Mouse (Mus musculus) heart, adult 2 months (tissue): ENCODE results near the gene Spcs2. TPM values are rescaled to one million over a fixed set of nuclear protein-coding genes. Genes with fewer than 3 reads are reported as not detected.

Experiments used
- DNase-seq, 2 experiments: peaks; one replicate each; pipeline ENCODE4 v3.0.0; 2021
- H3K27ac ChIP-seq: fragments of 200-600 bp; 2 replicates; pipeline ENCODE4 v1.8.1; 2022
- H3K27me3 ChIP-seq: fragments of 200-500 bp; 2 replicates; pipeline ENCODE4 v1.6.1; 2012; ENCODE audit warnings: mild to moderate bottlenecking, low read length, inconsistent platforms, mixed read lengths; ENCODE audit not compliant: control insufficient read depth, insufficient read depth
- H3K36me3 ChIP-seq: fragments of 200-500 bp; 2 replicates; pipeline ENCODE4 v1.6.1; 2012; ENCODE audit warnings: low read length, inconsistent platforms; ENCODE audit not compliant: control insufficient read depth, insufficient read depth
- H3K4me1 ChIP-seq: fragments of 200-500 bp; 2 replicates; pipeline ENCODE4 v1.6.1; 2011; ENCODE audit warnings: low read length; ENCODE audit not compliant: control insufficient read depth, insufficient read depth
- H3K4me3 ChIP-seq: fragments of 200-600 bp; 2 replicates; pipeline ENCODE4 v1.8.1; 2022
- H3K79me2 ChIP-seq: fragments of 200-500 bp; replicated peaks from 2 replicates; pipeline ENCODE4 v1.6.1; 2012; ENCODE audit warnings: mild to moderate bottlenecking, inconsistent platforms, low read length, moderate library complexity, mixed read lengths; ENCODE audit not compliant: control insufficient read depth, insufficient read depth
- H3K9ac ChIP-seq: fragments of 200-500 bp; 2 replicates; pipeline ENCODE4 v1.6.1; 2012; ENCODE audit warnings: low read depth, mild to moderate bottlenecking, control low read depth, inconsistent platforms, low read length, mixed read lengths
- CTCF ChIP-seq: fragments of 200-600 bp; IDR thresholded peaks from 2 replicates; pipeline ENCODE4 v1.8.1; 2022; ENCODE audit warnings: antibody characterized with exemption, mild to moderate bottlenecking, moderate library complexity
- EP300 ChIP-seq: fragments of 200-500 bp; IDR thresholded peaks from 2 replicates; pipeline ENCODE4 v1.6.1; 2011; ENCODE audit warnings: low read depth, low read length, control low read depth; ENCODE audit not compliant: insufficient read depth
- POLR2A ChIP-seq: fragments of 200-500 bp; IDR thresholded peaks from 2 replicates; pipeline ENCODE4 v1.6.1; 2011; ENCODE audit warnings: mild to moderate bottlenecking, low read depth, low read length, control low read depth; ENCODE audit not compliant: insufficient read depth
- WGBS: fragments of 180-500 bp; shearing (Covaris S2); methylation state at CpG from one replicate; pipeline ENCODE4 v1.1.7; 2018; 5-methylcytosine and 5-hydroxymethylcytosine counted together
- intact Hi-C: fragments of 180-260 bp; cut with DNase I; formaldehyde crosslinking; loops from one replicate; pipeline ENCODE4 v1.15.1; 2025
- polyA plus RNA-seq: library from polyadenylated mRNA; depleted of rRNA; stranded (reverse); fragments of >200 nt; gene quantifications from 2 replicates; pipeline ENCODE4 v1.2.3, GENCODE M21; 2012
- total RNA-seq, 2 experiments: library from RNA; stranded (reverse); gene quantifications; 2 replicates each; pipeline ENCODE4 v1.2.3; 2021

Gene Spcs2
- total and polyA plus RNA-seq, 3 experiments, result 21.0 to 60.9 (median 58.8) TPM

- H3K9ac ChIP-seq, result no peak overlapping the region
- 50% methylated on average over 4 of the region's 4 CpGs for WGBS
- H3K4me1 ChIP-seq, result no peaks in the 10 kb centered on the region
- H3K27me3 ChIP-seq, result no peaks in the 10 kb centered on the region
- intact Hi-C loops, result no loop called here
- H3K27ac ChIP-seq, result no peak overlapping the region
- peaks cover 3% of the 10 kb centered on the region for H3K36me3 ChIP-seq
- no peak for DNase-seq
- H3K4me3 ChIP-seq, result no peak overlapping the region
- no peak for TF ChIP-seq CTCF
- no peak for TF ChIP-seq POLR2A
- TF ChIP-seq EP300, result no peak
- H3K79me2 ChIP-seq, result no peaks in the 10 kb centered on the region
Measured at GRCm38 (mm10) chr7:99836781-99837180, 26.5 kb downstream of the Spcs2 start.

GRCm38 (mm10) chr7:99834314-99834853 lies 28.9 kb downstream of the Spcs2 start:
- no peaks in the 10 kb centered on the region for H3K27me3 ChIP-seq
- 86% methylated on average over 5 of the region's 5 CpGs for WGBS
- no peak overlapping the region for H3K27ac ChIP-seq
- no peak overlapping the region for H3K9ac ChIP-seq
- TF ChIP-seq CTCF, result no peak
- no peak for TF ChIP-seq EP300
- TF ChIP-seq POLR2A, result no peak
- intact Hi-C loops, result no loop called here
- H3K79me2 ChIP-seq, result no peaks in the 10 kb centered on the region
- H3K36me3 ChIP-seq, result peaks cover 3% of the 10 kb centered on the region
- no peak overlapping the region for H3K4me3 ChIP-seq
- H3K4me1 ChIP-seq, result no peaks in the 10 kb centered on the region
- no peak for DNase-seq

GRCm38 (mm10) chr7:99833846-99834222 lies 29.4 kb downstream of the Spcs2 start:
- Histone ChIP-seq H3K27ac (no peak overlapping the region), H3K9ac (no peak overlapping the region), H3K4me3 (no peak overlapping the region), H3K4me1 (no peaks in the 10 kb centered on the region), H3K79me2 (no peaks in the 10 kb centered on the region), H3K36me3 (peaks cover 3% of the 10 kb centered on the region), H3K27me3 (no peaks in the 10 kb centered on the region)
- DNase-seq, result no peak
- intact Hi-C loops, result no loop called here
- 77% methylated on average over 2 of the region's 2 CpGs for WGBS
- no peak for TF ChIP-seq CTCF
- TF ChIP-seq POLR2A, result no peak
- no peak for TF ChIP-seq EP300

DNA sequence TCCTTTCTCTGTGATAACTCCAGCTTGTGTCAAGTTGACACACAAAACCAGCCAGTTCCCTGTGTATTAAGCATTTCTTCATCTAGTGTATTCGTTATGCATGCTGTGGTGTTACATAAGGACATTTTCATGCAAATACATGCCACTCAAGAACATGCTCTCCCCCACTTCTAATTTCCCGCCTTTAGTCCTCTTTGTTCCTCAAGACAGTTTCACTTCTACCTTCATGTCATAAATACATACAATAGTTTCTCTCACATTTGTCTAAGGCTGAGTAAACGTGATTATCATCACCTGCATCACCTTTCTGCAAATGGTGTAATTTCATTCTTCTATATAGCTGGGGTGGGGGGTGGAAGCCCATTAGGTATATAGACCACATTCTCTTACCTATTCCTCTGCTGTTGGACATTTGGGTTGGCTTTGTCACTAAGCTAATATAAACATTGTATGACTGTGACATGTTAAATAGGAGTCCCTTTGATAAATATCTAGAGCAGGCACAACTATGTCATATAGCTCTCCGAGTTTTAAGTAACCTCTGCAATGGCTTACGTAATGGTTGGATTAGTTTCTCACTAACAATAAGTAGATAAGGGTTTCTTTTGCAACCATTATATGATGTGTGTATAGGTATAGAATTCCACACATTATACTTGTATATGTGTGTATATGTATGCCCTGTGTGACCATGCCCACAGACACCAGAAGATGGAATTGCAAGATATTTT lies 30.0 kb downstream of the Spcs2 start:
- peaks cover 3% of the 10 kb centered on the region for H3K36me3 ChIP-seq
- H3K27me3 ChIP-seq, result no peaks in the 10 kb centered on the region
- no peak overlapping the region for H3K9ac ChIP-seq
- DNase-seq, result no peak
- H3K4me1 ChIP-seq, result no peaks in the 10 kb centered on the region; the same call in none of the 2 replicates
- WGBS, result 80% methylated on average over 5 of the region's 5 CpGs
- H3K4me3 ChIP-seq, result no peak overlapping the region
- no peaks in the 10 kb centered on the region for H3K79me2 ChIP-seq
- intact Hi-C loops, result no loop called here
- H3K27ac ChIP-seq, result no peak overlapping the region
- TF ChIP-seq CTCF (no peak), POLR2A (no peak), EP300 (no peak)

GRCm38 (mm10) chr7:99828083-99828570 lies 35.1 kb downstream of the Spcs2 start, which contains the start of gene Neu3:
Gene Neu3 (minus strand): TSS chr7:99828417.
- intact Hi-C loops, result loop anchor here (2.0 kb wide), 1 partner anchor 31 kb away; the partner anchor contains the start of gene Xrra1
- Histone ChIP-seq H3K4me3 (peak within 1 kb of the TSS; percentile 52), H3K27ac (peak within 1 kb of the TSS; percentile 90), H3K4me1 (peaks cover 2% of the 10 kb centered on the region), H3K79me2 (no peaks in the 10 kb centered on the region), H3K9ac (peak within 1 kb of the TSS; percentile 65), H3K36me3 (no peaks in the 10 kb centered on the region), H3K27me3 (no peaks in the 10 kb centered on the region)
- peak; percentile 94 to 95 for DNase-seq
- TF ChIP-seq CTCF (peak; percentile 55), POLR2A (peak; percentile 94), EP300 (peak; percentile 70; the same call in 1 of the 2 replicates)
- under 1% methylated on average over 26 of the region's 26 CpGs for WGBS

GRCm38 (mm10) chr7:99826096-99826495 lies 37.2 kb downstream of the Spcs2 start:
- Histone ChIP-seq H3K27me3 (no peaks in the 10 kb centered on the region), H3K4me1 (peaks cover 2% of the 10 kb centered on the region), H3K36me3 (no peaks in the 10 kb centered on the region), H3K27ac (no peak overlapping the region), H3K9ac (no peak overlapping the region), H3K79me2 (no peaks in the 10 kb centered on the region), H3K4me3 (no peak overlapping the region)
- no peak for TF ChIP-seq CTCF
- TF ChIP-seq POLR2A, result no peak
- no peak for TF ChIP-seq EP300
- intact Hi-C loops, result no loop called here
- 76% methylated on average over 6 of the region's 6 CpGs for WGBS
- DNase-seq, result no peak
